Mouse (Mus musculus): ENCODE data around the gene Naa10. TPM values are rescaled to one million over a fixed set of nuclear protein-coding genes. Genes with fewer than 3 reads are reported as not detected.

The Naa10 gene
- polyA plus RNA-seq, 1 experiment from 2014 or later = 105 TPM

- Histone ChIP-seq H3K27ac (no peak overlapping the region), H3K36me3 (no peaks in the 10 kb centered on the region), H3K27me3 (no peaks in the 10 kb centered on the region), H3K9ac (no peak overlapping the region), H3K4me1 (replicated peaks) (peaks cover 7% of the 10 kb centered on the region), H3K4me3 (no peak overlapping the region), H3K4me2 (peak overlapping the region; percentile 41), H3K9me3 (no peaks in the 10 kb centered on the region)
- no peak for ATAC-seq (ENCODE audit: low FRiP score)
- 30% methylated on average over 18 of the region's 26 CpGs for WGBS
Observed at GRCm38 (mm10) chrX:73911156-73911555, 10.6 kb downstream of the Naa10 start.

GRCm38 (mm10) chrX:73910451-73910850 lies 11.3 kb downstream of the Naa10 start:
- Histone ChIP-seq H3K4me3 (no peak overlapping the region), H3K4me1 (replicated peaks) (peaks cover 4% of the 10 kb centered on the region), H3K9me3 (no peaks in the 10 kb centered on the region), H3K27ac (no peak overlapping the region), H3K36me3 (no peaks in the 10 kb centered on the region), H3K9ac (no peak overlapping the region), H3K4me2 (no peak overlapping the region), H3K27me3 (no peaks in the 10 kb centered on the region)
- ATAC-seq (ENCODE audit: low FRiP score) = no peak

- no peaks in the 10 kb centered on the region for H3K9me3 ChIP-seq
Observed at GRCm38 (mm10) chrX:73910049-73910448, 11.7 kb downstream of the Naa10 start.

GRCm38 (mm10) chrX:73897959-73898358 lies 23.8 kb downstream of the Naa10 start:
- Histone ChIP-seq H3K4me2 (no peak overlapping the region), H3K27ac (no peak overlapping the region), H3K9ac (no peak overlapping the region), H3K9me3 (no peaks in the 10 kb centered on the region), H3K36me3 (no peaks in the 10 kb centered on the region), H3K4me3 (no peak overlapping the region), H3K4me1 (replicated peaks) (no peaks in the 10 kb centered on the region), H3K27me3 (no peaks in the 10 kb centered on the region)
- WGBS = 60% methylated on average over 3 of the region's 3 CpGs
- ATAC-seq (ENCODE audit: low FRiP score) = no peak

More at GRCm38 (mm10) chrX:73910049-73910448, 11.7 kb downstream of the Naa10 start:
- Histone ChIP-seq H3K27ac (no peak overlapping the region), H3K4me1 (replicated peaks) (peaks cover 3% of the 10 kb centered on the region), H3K36me3 (no peaks in the 10 kb centered on the region), H3K27me3 (no peaks in the 10 kb centered on the region), H3K9ac (no peak overlapping the region), H3K4me2 (no peak overlapping the region), H3K4me3 (no peak overlapping the region)
- no peak for ATAC-seq (ENCODE audit: low FRiP score)
- WGBS = 75% methylated on average over 1 of the region's 1 CpGs

GRCm38 (mm10) chrX:73895719-73896118 lies 26.0 kb downstream of the Naa10 start, which contains the start of gene L1cam:
L1cam (minus strand) TSS chrX:73896105.
- Histone ChIP-seq H3K27ac (no peak within 1 kb of the TSS), H3K9me3 (no peaks in the 10 kb centered on the region), H3K9ac (no peak within 1 kb of the TSS), H3K4me2 (no peak within 1 kb of the TSS), H3K27me3 (no peaks in the 10 kb centered on the region), H3K4me3 (no peak within 1 kb of the TSS), H3K36me3 (no peaks in the 10 kb centered on the region), H3K4me1 (replicated peaks) (no peaks in the 10 kb centered on the region)
- no peak for ATAC-seq (ENCODE audit: low FRiP score)
- WGBS = 25% methylated on average over 2 of the region's 2 CpGs

GRCm38 (mm10) chrX:73892833-73893232 lies 28.9 kb downstream of the Naa10 start:
- no peaks in the 10 kb centered on the region for H3K27me3 ChIP-seq
- no peaks in the 10 kb centered on the region for H3K4me1 ChIP-seq (replicated peaks)
- no peak overlapping the region for H3K4me2 ChIP-seq
- no peak overlapping the region for H3K9ac ChIP-seq
- ATAC-seq (ENCODE audit: low FRiP score) = no peak
- 95% methylated on average over 14 of the region's 14 CpGs for WGBS
- H3K36me3 ChIP-seq = no peaks in the 10 kb centered on the region
- H3K9me3 ChIP-seq = no peaks in the 10 kb centered on the region
- H3K27ac ChIP-seq = no peak overlapping the region
- H3K4me3 ChIP-seq = no peak overlapping the region

GRCm38 (mm10) chrX:73891551-73892152 lies 30.1 kb downstream of the Naa10 start, which contains the start of gene Avpr2:
Avpr2 (plus strand) TSS chrX:73892102.
- 90% methylated on average over 6 of the region's 6 CpGs for WGBS

GRCm38 (mm10) chrX:73881463-73881862 lies 40.3 kb downstream of the Naa10 start:
- no peak overlapping the region for H3K4me3 ChIP-seq

More at GRCm38 (mm10) chrX:73891551-73892152, 30.1 kb downstream of the Naa10 start, which contains the start of gene Avpr2:
- H3K36me3 ChIP-seq = no peaks in the 10 kb centered on the region
- H3K27ac ChIP-seq = no peak within 1 kb of the TSS
- no peaks in the 10 kb centered on the region for H3K4me1 ChIP-seq (replicated peaks)
- H3K9me3 ChIP-seq = no peaks in the 10 kb centered on the region
- H3K4me2 ChIP-seq = no peak within 1 kb of the TSS
- H3K4me3 ChIP-seq = no peak within 1 kb of the TSS
- no peaks in the 10 kb centered on the region for H3K27me3 ChIP-seq
- H3K9ac ChIP-seq = no peak within 1 kb of the TSS
- ATAC-seq (ENCODE audit: low FRiP score) = no peak

GRCm38 (mm10) chrX:73881036-73881427 lies 40.7 kb downstream of the Naa10 start:
- Histone ChIP-seq H3K9me3 (no peaks in the 10 kb centered on the region), H3K4me2 (peak overlapping the region; percentile 56), H3K4me1 (replicated peaks) (peaks cover 27% of the 10 kb centered on the region), H3K4me3 (peak overlapping the region; percentile 53), H3K36me3 (no peaks in the 10 kb centered on the region), H3K9ac (peak overlapping the region; percentile 83), H3K27ac (peak overlapping the region; percentile 82), H3K27me3 (no peaks in the 10 kb centered on the region)
- peak; percentile 66 for ATAC-seq (ENCODE audit: low FRiP score)
- WGBS = 19% methylated on average over 16 of the region's 16 CpGs

More at GRCm38 (mm10) chrX:73881463-73881862, 40.3 kb downstream of the Naa10 start:
- Histone ChIP-seq H3K9ac (peak overlapping the region; percentile 83), H3K27ac (peak overlapping the region; percentile 30; the same call in 1 of the 2 replicates), H3K27me3 (no peaks in the 10 kb centered on the region), H3K4me1 (replicated peaks) (peaks cover 22% of the 10 kb centered on the region), H3K36me3 (no peaks in the 10 kb centered on the region), H3K9me3 (no peaks in the 10 kb centered on the region), H3K4me2 (peak overlapping the region; percentile 56)
- no peak for ATAC-seq (ENCODE audit: low FRiP score)
- 22% methylated on average over 6 of the region's 6 CpGs for WGBS

GRCm38 (mm10) chrX:73880194-73881035 lies 41.3 kb downstream of the Naa10 start:
- 12% methylated on average over 34 of the region's 48 CpGs for WGBS

GRCm38 (mm10) chrX:73877014-73877413 lies 44.7 kb downstream of the Naa10 start:
- 90% methylated on average over 1 of the region's 1 CpGs for WGBS
- no peak overlapping the region for H3K27ac ChIP-seq

More at GRCm38 (mm10) chrX:73880194-73881035, 41.3 kb downstream of the Naa10 start:
- Histone ChIP-seq H3K4me3 (peak overlapping the region; percentile 53), H3K36me3 (no peaks in the 10 kb centered on the region), H3K9ac (peak overlapping the region; percentile 83), H3K4me1 (replicated peaks) (peaks cover 33% of the 10 kb centered on the region), H3K27me3 (no peaks in the 10 kb centered on the region), H3K4me2 (peak overlapping the region; percentile 56), H3K9me3 (no peaks in the 10 kb centered on the region), H3K27ac (peak overlapping the region; percentile 82)
- ATAC-seq (ENCODE audit: low FRiP score) = peak; percentile 63

GRCm38 (mm10) chrX:73875881-73876280 lies 45.9 kb downstream of the Naa10 start:
- Histone ChIP-seq H3K4me3 (no peak overlapping the region), H3K9me3 (no peaks in the 10 kb centered on the region), H3K27me3 (no peaks in the 10 kb centered on the region), H3K4me2 (peak overlapping the region; percentile 46), H3K4me1 (replicated peaks) (peaks cover 44% of the 10 kb centered on the region), H3K27ac (no peak overlapping the region), H3K36me3 (no peaks in the 10 kb centered on the region), H3K9ac (no peak overlapping the region)
- no peak for ATAC-seq (ENCODE audit: low FRiP score)
- WGBS = 72% methylated on average over 2 of the region's 2 CpGs

More at GRCm38 (mm10) chrX:73877014-73877413, 44.7 kb downstream of the Naa10 start:
- no peak for ATAC-seq (ENCODE audit: low FRiP score)
- Histone ChIP-seq H3K27me3 (no peaks in the 10 kb centered on the region), H3K4me3 (no peak overlapping the region), H3K4me1 (replicated peaks) (peaks cover 47% of the 10 kb centered on the region), H3K9ac (no peak overlapping the region), H3K36me3 (no peaks in the 10 kb centered on the region), H3K4me2 (peak overlapping the region; percentile 46), H3K9me3 (no peaks in the 10 kb centered on the region)
